In genomic region chr19:7339026-7339425, GRCm38 (mm10) we compare ENCODE assay signal across 8 mouse cellular contexts. TPM values are rescaled to one million over a fixed set of nuclear protein-coding genes. Genes with fewer than 3 reads are reported as not detected.
DNase-seq lines count a peak whose midpoint lies in the region; ATAC-seq and TF ChIP-seq lines count a peak whose summit lies in the region.

No protein-coding gene starts in this region.

- no peaks in the 10 kb centered on the region for H3K36me3 ChIP-seq in spleen, adult 2 months (ENCODE audit: control insufficient read depth, insufficient read depth, low read length)
- H3K36me3 ChIP-seq in hindbrain, embryonic 11.5 days (ENCODE audit: control insufficient read depth, insufficient read depth, low read length) = no peaks in the 10 kb centered on the region
- H3K36me3 ChIP-seq in limb, embryonic 14.5 days (ENCODE audit: control insufficient read depth, insufficient read depth, low read length) = no peaks in the 10 kb centered on the region; the same call in 1 of the 2 replicates
- H3K36me3 ChIP-seq in myocyte (ENCODE audit: control insufficient read depth, insufficient read depth) = no peaks in the 10 kb centered on the region

- no peak overlapping the region for H3ac ChIP-seq in myocyte (ENCODE audit: control insufficient read depth, insufficient read length)

- intact Hi-C loops in left cerebral cortex, postnatal 14 days (cut with DNase I) = no loop called here

- H3K27me3 ChIP-seq in spleen, adult 2 months (ENCODE audit: control insufficient read depth, insufficient read depth, low read length) = no peaks in the 10 kb centered on the region
- H3K27me3 ChIP-seq in hindbrain, embryonic 11.5 days (ENCODE audit: control insufficient read depth, insufficient read depth, low read length) = no peaks in the 10 kb centered on the region
- H3K27me3 ChIP-seq in limb, embryonic 14.5 days (ENCODE audit: control insufficient read depth, insufficient read depth, low read length) = no peaks in the 10 kb centered on the region
- H3K27me3 ChIP-seq in myocyte (ENCODE audit: control insufficient read depth, insufficient read depth, insufficient read length) = no peaks in the 10 kb centered on the region

- peak overlapping the region; percentile 8; the same call in 1 of the 2 replicates for H3K9ac ChIP-seq in hindbrain, embryonic 11.5 days (ENCODE audit: low read depth, low read length)
- peak overlapping the region; percentile 44 for H3K9ac ChIP-seq in limb, embryonic 14.5 days (ENCODE audit: low read depth, low read length, severe bottlenecking)

- WGBS in spleen, adult 2 months = 38% methylated on average over 5 of the region's 5 CpGs
- WGBS in hindbrain, embryonic 11.5 days = 69% methylated on average over 5 of the region's 5 CpGs
- WGBS in limb, embryonic 14.5 days = 54% methylated on average over 5 of the region's 5 CpGs

- no peak overlapping the region for H3K27ac ChIP-seq in spleen, adult 2 months (ENCODE audit: insufficient read depth, low read length)
- no peak overlapping the region for H3K27ac ChIP-seq in hindbrain, embryonic 11.5 days (ENCODE audit: low read depth, low read length)
- H3K27ac ChIP-seq in limb, embryonic 14.5 days (replicated peaks; ENCODE audit: low read depth, low read length) = no peak overlapping the region

- H3K4me1 ChIP-seq in spleen, adult 2 months (ENCODE audit: control insufficient read depth, insufficient read depth, insufficient read length) = peaks cover 28% of the 10 kb centered on the region; the same call in 1 of the 2 replicates
- peaks cover 11% of the 10 kb centered on the region for H3K4me1 ChIP-seq in hindbrain, embryonic 11.5 days (replicated peaks; ENCODE audit: control insufficient read depth, insufficient read depth, low read length)
- peaks cover 21% of the 10 kb centered on the region for H3K4me1 ChIP-seq in limb, embryonic 14.5 days (ENCODE audit: control insufficient read depth, insufficient read depth, low read length)

- H3K9me3 ChIP-seq in hindbrain, embryonic 11.5 days (ENCODE audit: control insufficient read depth, low read length) = no peaks in the 10 kb centered on the region
- no peaks in the 10 kb centered on the region for H3K9me3 ChIP-seq in limb, embryonic 14.5 days (ENCODE audit: control insufficient read depth, low read length)

- peaks cover 70% of the 10 kb centered on the region for H3K79me2 ChIP-seq in myocyte (ENCODE audit: control insufficient read depth, insufficient read depth)

- no peak for ATAC-seq in hindbrain, embryonic 11.5 days (ENCODE audit: low FRiP score)
- no peak for ATAC-seq in limb, embryonic 14.5 days (ENCODE audit: low FRiP score, low read depth)

- peak overlapping the region; percentile 23 for H3K4me3 ChIP-seq in spleen, adult 2 months (ENCODE audit: extremely low read depth, insufficient read depth, insufficient read length)
- H3K4me3 ChIP-seq in hindbrain, embryonic 11.5 days (ENCODE audit: low read depth, low read length) = 0 out of 2 replicates have a peak overlapping the region, but pooled peaks have one; percentile 1
- peak overlapping the region; percentile 99 for H3K4me3 ChIP-seq in limb, embryonic 14.5 days (replicated peaks; ENCODE audit: low read length)
- H3K4me3 ChIP-seq in myocyte = peak overlapping the region; percentile 81

- H3K4me2 ChIP-seq in hindbrain, embryonic 11.5 days (replicated peaks; ENCODE audit: low read depth, low read length) = peak overlapping the region; percentile 78; the same call in 1 of the 2 replicates
- peak overlapping the region; percentile 77 for H3K4me2 ChIP-seq in limb, embryonic 14.5 days (replicated peaks; ENCODE audit: low read depth, low read length, severe bottlenecking)
- peak overlapping the region; percentile 96 for H3K4me2 ChIP-seq in myocyte (ENCODE audit: low read depth)

- no peak for TF ChIP-seq CTCF in spleen, adult 2 months (IDR thresholded peaks at IDR 0.05; ENCODE audit: extremely low read depth, insufficient read depth, insufficient read length, insufficient replicate concordance)

- TF ChIP-seq POLR2A in spleen, adult 2 months (IDR thresholded peaks at IDR 0.05; ENCODE audit: low read depth, low read length) = no peak
- TF ChIP-seq POLR2A in limb, embryonic 14.5 days (IDR thresholded peaks at IDR 0.05; ENCODE audit: borderline replicate concordance, extremely low read depth, insufficient read depth, insufficient read length) = no peak
- TF ChIP-seq POLR2A in myocyte (IDR thresholded peaks at IDR 0.05; ENCODE audit: insufficient read length, low read depth) = no peak

- no peak for DNase-seq in spleen, adult 2 months (ENCODE audit: low read depth in 1 of 2, low spot score in 2 of 2)
- no peak for DNase-seq in spleen, adult 12 weeks (ENCODE audit: low spot score)
- peak; percentile 76 for DNase-seq in fibroblast of lung, adult 2 months (ENCODE audit: low read depth)
- no peak for DNase-seq in hindbrain, embryonic 11.5 days (ENCODE audit: low spot score)
- peak; percentile 30 for DNase-seq in limb, embryonic 14.5 days (ENCODE audit: low spot score)
- DNase-seq in left cerebral cortex, postnatal 14 days (ENCODE audit: low spot score in 2 of 2) = no peak
- DNase-seq in layer of hippocampus, adult 18-20 months (ENCODE audit: low spot score in 2 of 2) = no peak

TF ChIP-seq in myocyte, 11 proteins besides CTCF, POLR2A, EP300 and RAD21:
- no peak for TF ChIP-seq USF1 (IDR thresholded peaks at IDR 0.05; ENCODE audit: low read depth)
- no peak for TF ChIP-seq REST (IDR thresholded peaks at IDR 0.05; ENCODE audit: insufficient read depth, insufficient read length)
- TF ChIP-seq MAX (IDR thresholded peaks at IDR 0.05; ENCODE audit: low read depth) = no peak
- TF ChIP-seq POLR2AphosphoS2 (IDR thresholded peaks at IDR 0.05; ENCODE audit: insufficient read length, low read depth) = no peak
- TF ChIP-seq TCF12 (IDR thresholded peaks at IDR 0.05; ENCODE audit: insufficient read depth, poor library complexity, severe bottlenecking) = no peak
- no peak for TF ChIP-seq TCF3 (IDR thresholded peaks at IDR 0.05; ENCODE audit: insufficient read length, low read depth)
- no peak for TF ChIP-seq CEBPB (IDR thresholded peaks at IDR 0.05; ENCODE audit: insufficient read depth, poor library complexity, severe bottlenecking)
- TF ChIP-seq MYOG (IDR thresholded peaks at IDR 0.05; ENCODE audit: control insufficient read depth in 1 of 3, insufficient read depth in 1 of 3, insufficient read length in 2 of 3, low read depth in 2 of 3) = no peak
- TF ChIP-seq SRF (IDR thresholded peaks at IDR 0.05; ENCODE audit: control insufficient read depth, insufficient read length, low read depth) = no peak
- no peak for TF ChIP-seq MYOD1 (IDR thresholded peaks at IDR 0.05; ENCODE audit: control insufficient read depth in 1 of 3, insufficient read length in 2 of 3, low read depth in 2 of 3)
- TF ChIP-seq E2F4 (IDR thresholded peaks at IDR 0.05; ENCODE audit: insufficient read depth) = no peak

RNA-seq across cellular contexts. Expression of gene Mark2, which starts 2.6 kb away (rescaled TPM):
- polyA plus RNA-seq in spleen, adult 2 months (2012; rRNA removed) = 84.8 and 111 TPM in 2 replicates
- 47.4 and 50.7 TPM in 2 replicates for polyA plus RNA-seq in hindbrain, embryonic 11.5 days (2014; fragmentation: Nextera tagmentation; extraction: Ambion mirVana)
- 65.8 and 78.2 TPM in 2 replicates for polyA plus RNA-seq in limb, embryonic 14.5 days (2012; rRNA removed)
- polyA plus RNA-seq in limb, embryonic 14.5 days (2014; fragmentation: Nextera tagmentation; extraction: Ambion mirVana) = 48.6 and 56.3 TPM in 2 replicates
- polyA plus RNA-seq in myocyte (2012; fragmentation: generic; extraction: Trizol) = 33.7 TPM
- 100 to 1,000 TPM; 136 to 140 TPM for total RNA-seq in left cerebral cortex, postnatal 14 days (2021)
- 100 to 1,000 TPM; 114 to 118 TPM for total RNA-seq in layer of hippocampus, adult 18-20 months (2021)

RNA-seq across cellular contexts. Expression of gene Spindoc, which starts 43.8 kb away (rescaled TPM):
- 10.3 and 12.2 TPM in 2 replicates for polyA plus RNA-seq in spleen, adult 2 months (2012; rRNA removed)
- 26.1 and 34.6 TPM in 2 replicates for polyA plus RNA-seq in hindbrain, embryonic 11.5 days (2014; fragmentation: Nextera tagmentation; extraction: Ambion mirVana)
- 37.6 and 47.0 TPM in 2 replicates for polyA plus RNA-seq in limb, embryonic 14.5 days (2012; rRNA removed)
- polyA plus RNA-seq in limb, embryonic 14.5 days (2014; fragmentation: Nextera tagmentation; extraction: Ambion mirVana) = 21.9 and 25.9 TPM in 2 replicates
- polyA plus RNA-seq in myocyte (2012; fragmentation: generic; extraction: Trizol) = 20.4 TPM
- total RNA-seq in left cerebral cortex, postnatal 14 days (2021) = 10 to 100 TPM; 30.5 to 36.2 TPM
- total RNA-seq in layer of hippocampus, adult 18-20 months (2021) = 10 to 100 TPM; 33.6 to 34.2 TPM

Comparison
In these comparisons a context has a peak if more than half of its experiments do, and no peak if none do; other contexts are left out.
1. DNase-seq: peak in fibroblast of lung, adult 2 months (single experiment) and limb, embryonic 14.5 days (single experiment); none in spleen, adult 2 months (0 of 2), spleen, adult 12 weeks (single experiment), hindbrain, embryonic 11.5 days (single experiment), left cerebral cortex, postnatal 14 days (0 of 2) and layer of hippocampus, adult 18-20 months (0 of 2).
2. H3K4me3 ChIP-seq: peak in every context shown above with its lines; median percentile 99 in limb, embryonic 14.5 days; 81 in myocyte; 23 in spleen, adult 2 months; 1 in hindbrain, embryonic 11.5 days.
3. Peak in every context shown above with its lines, with median percentiles within 50 percentile points of each other: H3K4me2 ChIP-seq.